Mouse (Mus musculus) stomach, embryonic 14.5 days (tissue): ENCODE measurements at regions not wholly inside any gene's neighbourhood (a gene's known extent, or its start where the extent isn't known, plus 50 kb on each side); places are given as distances from the start of the nearest gene placed in this dataset.

Source experiments
- ATAC-seq: fragments of 200-750 bp; cut with Nextera tagmentation; 2 replicates; pipeline ENCODE4 v1.8.0; 2017; ENCODE audit warnings: low read depth, moderate TSS enrichment; ENCODE audit not compliant: insufficient number of reproducible peaks, insufficient read depth, low FRiP score
- H3K27ac ChIP-seq: fragments of 300-500 bp; sonication (generic); 2 replicates; pipeline ENCODE4 v1.5.1; 2014; ENCODE audit warnings: mild to moderate bottlenecking, low read length, moderate library complexity, mixed read lengths
- H3K27me3 ChIP-seq: fragments of 300-500 bp; sonication (generic); 2 replicates; pipeline ENCODE4 v1.6.1; 2014; ENCODE audit warnings: low read length, control low read depth, mixed read lengths; ENCODE audit not compliant: control insufficient read depth, insufficient read depth
- H3K36me3 ChIP-seq: fragments of 300-500 bp; sonication (generic); 2 replicates; pipeline ENCODE4 v1.6.1; 2014; ENCODE audit warnings: mild to moderate bottlenecking, control low read depth, low read length, moderate library complexity, mixed read lengths; ENCODE audit not compliant: control insufficient read depth, insufficient read depth
- H3K4me1 ChIP-seq: fragments of 300-500 bp; sonication (generic); 2 replicates; pipeline ENCODE4 v1.6.1; 2014; ENCODE audit warnings: low read length, control low read depth, mixed read lengths; ENCODE audit not compliant: control insufficient read depth, insufficient read depth
- H3K4me2 ChIP-seq: fragments of 300-500 bp; sonication (generic); replicated peaks from 2 replicates; pipeline ENCODE4 v1.6.1; 2014; ENCODE audit warnings: low read depth, low read length, control low read depth
- H3K4me3 ChIP-seq: fragments of 300-500 bp; sonication (generic); 2 replicates; pipeline ENCODE4 v1.5.1; 2014; ENCODE audit warnings: low read depth, low read length, control low read depth
- H3K9ac ChIP-seq: fragments of 300-500 bp; sonication (generic); replicated peaks from 2 replicates; pipeline ENCODE4 v1.6.1; 2014; ENCODE audit warnings: low read depth, mild to moderate bottlenecking, control low read depth, low read length, moderate library complexity, mixed read lengths
- H3K9me3 ChIP-seq: fragments of 300-500 bp; sonication (generic); 2 replicates; pipeline ENCODE4 v1.6.1; 2016; ENCODE audit warnings: low read depth, low read length, control low read depth; ENCODE audit not compliant: control insufficient read depth
- WGBS: fragments of 180-500 bp; shearing (Covaris S2); extraction: QIAGEN DNeasy Blood & Tissue Kit; methylation state at CpG from one replicate; pipeline ENCODE4 v1.1.7; 2014; 5-methylcytosine and 5-hydroxymethylcytosine counted together

DNA sequence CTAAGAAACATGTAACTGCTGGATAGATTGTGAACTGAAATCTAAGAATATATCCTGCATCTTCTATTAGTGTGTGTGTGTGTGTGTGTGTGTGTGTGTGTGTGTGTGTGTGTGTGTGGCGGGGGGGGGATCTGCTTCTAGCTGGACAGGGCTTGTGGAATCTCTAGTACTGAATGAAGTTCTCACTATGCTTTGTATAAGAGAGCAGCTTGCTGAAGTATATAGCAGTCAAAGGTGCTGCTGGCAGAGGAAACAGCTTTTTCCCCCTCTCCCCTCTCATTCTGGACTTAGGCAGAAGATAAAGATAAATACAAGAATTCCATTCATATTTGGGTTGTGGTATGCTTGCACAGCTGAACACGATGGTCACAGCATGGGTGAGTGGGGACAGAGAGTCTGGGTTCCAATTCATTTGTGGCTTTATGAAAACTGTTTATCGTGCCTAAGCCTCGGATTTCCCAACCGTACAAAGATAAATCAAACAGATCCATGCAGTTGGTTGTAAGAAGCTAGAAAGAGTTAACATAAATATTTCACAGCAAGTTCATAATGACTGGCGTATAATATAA is 484.2 kb upstream of the Zeb2 start:
- WGBS, result 31% methylated on average over 6 of the region's 6 CpGs
- Histone ChIP-seq H3K36me3 (no peaks in the 10 kb centered on the region), H3K27me3 (no peaks in the 10 kb centered on the region), H3K4me1 (no peaks in the 10 kb centered on the region), H3K9me3 (no peaks in the 10 kb centered on the region), H3K4me3 (no peak overlapping the region), H3K4me2 (no peak overlapping the region), H3K27ac (no peak overlapping the region), H3K9ac (no peak overlapping the region)
- ATAC-seq, result no peak

DNA sequence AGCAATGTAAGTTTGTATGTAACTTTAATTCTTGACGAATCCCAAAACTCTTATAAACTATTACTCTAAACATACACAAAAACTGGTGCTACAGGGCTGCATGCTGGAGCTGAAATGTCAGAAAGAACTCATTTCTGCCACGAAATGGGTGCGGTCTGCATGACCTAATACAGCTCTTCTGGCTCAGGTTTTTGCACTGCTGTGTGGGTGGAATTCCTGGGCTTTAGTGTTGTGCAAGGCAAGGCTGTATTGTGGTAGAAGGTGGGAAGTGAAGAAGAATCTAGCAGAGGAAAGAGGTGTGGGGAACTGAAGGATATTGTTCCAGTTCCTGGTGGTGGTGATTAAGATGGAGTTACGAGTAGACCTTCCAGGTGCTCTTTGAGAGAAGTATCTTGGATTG is 476.6 kb upstream of the Zeb2 start:
- Histone ChIP-seq H3K36me3 (no peaks in the 10 kb centered on the region), H3K27me3 (no peaks in the 10 kb centered on the region), H3K9me3 (no peaks in the 10 kb centered on the region), H3K4me2 (no peak overlapping the region), H3K27ac (no peak overlapping the region), H3K9ac (no peak overlapping the region), H3K4me3 (no peak overlapping the region), H3K4me1 (no peaks in the 10 kb centered on the region)
- no peak for ATAC-seq
- WGBS, result 80% methylated on average over 4 of the region's 4 CpGs

DNA sequence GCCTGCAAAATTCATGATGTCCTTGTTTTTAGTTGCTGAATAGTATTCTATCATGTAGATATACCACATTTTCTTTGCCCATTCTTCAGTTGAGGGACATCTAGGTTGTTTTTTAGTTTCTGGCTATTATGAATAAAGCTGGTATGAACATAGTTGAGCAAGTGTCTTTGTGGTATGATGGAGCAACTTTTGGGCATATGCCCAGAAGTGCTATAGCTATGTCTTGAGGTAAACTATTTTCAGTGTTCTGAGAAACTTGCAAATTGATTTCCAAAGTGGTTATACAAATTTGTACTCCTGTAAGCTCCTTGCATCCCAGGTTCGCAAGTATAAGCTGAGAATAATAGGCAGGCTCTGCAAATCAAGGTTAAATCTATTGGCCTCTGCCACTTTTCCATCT is 473.8 kb upstream of the Zeb2 start:
- ATAC-seq, result no peak

DNA sequence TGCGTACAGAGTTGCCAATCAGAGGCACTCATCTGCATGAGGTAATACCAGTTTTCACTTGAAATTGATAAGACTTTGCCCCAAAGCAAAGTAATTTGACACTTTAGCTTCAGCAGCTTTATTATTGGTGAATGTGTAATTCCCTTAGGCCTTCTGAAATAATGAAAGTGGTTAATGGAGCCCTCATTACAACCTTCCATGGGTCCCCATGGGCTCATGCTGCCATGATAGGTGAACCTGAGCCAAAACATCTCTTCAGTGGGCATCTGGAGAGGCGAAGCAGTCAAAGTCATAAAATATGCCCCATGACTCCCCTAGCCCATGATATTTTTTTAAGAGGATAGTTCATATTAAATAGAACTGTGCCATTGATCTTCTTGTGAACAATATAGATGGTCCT is 471.1 kb upstream of the Zeb2 start:
- Histone ChIP-seq H3K4me2 (no peak overlapping the region), H3K27ac (no peak overlapping the region), H3K4me1 (no peaks in the 10 kb centered on the region), H3K9ac (no peak overlapping the region), H3K9me3 (no peaks in the 10 kb centered on the region), H3K27me3 (no peaks in the 10 kb centered on the region), H3K36me3 (no peaks in the 10 kb centered on the region), H3K4me3 (no peak overlapping the region)
- no peak for ATAC-seq
- 95% methylated on average over 2 of the region's 2 CpGs for WGBS

More for the DNA sequence above, 473.8 kb upstream of the Zeb2 start:
- H3K9me3 ChIP-seq, result no peaks in the 10 kb centered on the region
- H3K27me3 ChIP-seq, result no peaks in the 10 kb centered on the region
- H3K9ac ChIP-seq, result no peak overlapping the region
- no peak overlapping the region for H3K4me3 ChIP-seq
- H3K27ac ChIP-seq, result no peak overlapping the region
- H3K36me3 ChIP-seq, result no peaks in the 10 kb centered on the region
- no peaks in the 10 kb centered on the region for H3K4me1 ChIP-seq
- WGBS, result 93% methylated on average over 1 of the region's 1 CpGs
- no peak overlapping the region for H3K4me2 ChIP-seq

DNA sequence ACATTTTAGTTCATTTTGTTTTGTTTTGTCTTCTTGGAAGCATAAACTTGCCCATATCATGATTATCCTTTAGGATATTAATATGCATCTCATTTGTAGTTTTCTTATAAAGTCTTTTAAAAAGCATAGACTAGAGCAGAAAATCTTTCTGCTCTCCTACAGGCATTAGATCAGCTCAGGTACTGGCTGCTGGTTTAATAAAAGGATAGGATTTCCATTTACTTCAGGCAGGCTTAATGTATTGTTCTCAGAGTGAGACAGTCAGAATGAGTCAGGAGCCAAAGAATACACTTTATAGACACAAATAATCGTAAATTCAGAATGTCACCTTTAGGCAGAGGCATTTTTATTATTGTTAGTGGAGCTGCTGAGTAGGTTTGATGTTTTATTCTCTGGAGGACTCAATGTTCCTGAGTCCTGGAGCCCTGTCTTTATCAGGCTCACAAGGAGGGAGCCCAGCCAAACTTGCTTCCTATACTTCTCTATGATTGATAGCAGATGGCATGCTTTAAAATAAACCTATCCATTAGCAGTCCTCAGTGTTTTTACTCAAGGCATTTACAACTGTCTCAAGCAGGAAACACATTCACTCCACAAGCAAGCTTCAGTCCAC is 469.5 kb upstream of the Zeb2 start:
- no peaks in the 10 kb centered on the region for H3K27me3 ChIP-seq
- WGBS, result 31% methylated on average over 1 of the region's 1 CpGs
- no peak overlapping the region for H3K27ac ChIP-seq

DNA sequence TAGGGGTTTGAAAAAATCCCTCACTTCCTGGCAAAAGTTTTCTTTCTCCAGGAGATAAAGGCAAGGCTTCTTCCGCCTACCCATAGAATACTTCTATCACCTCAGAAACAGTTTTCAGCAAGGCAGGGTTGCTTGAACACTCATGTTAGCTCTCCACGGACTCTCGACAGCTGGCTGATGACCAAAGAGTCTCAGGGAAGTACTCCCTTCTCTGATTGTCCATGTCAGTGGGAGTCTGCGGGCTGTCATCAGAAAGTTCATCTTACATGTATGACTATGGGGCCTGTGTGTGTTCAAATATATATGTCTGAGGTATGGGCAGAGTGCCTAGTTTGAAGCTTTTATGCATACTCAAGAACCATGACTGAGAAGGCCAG is 464.3 kb upstream of the Zeb2 start:
- no peak overlapping the region for H3K27ac ChIP-seq
- H3K4me2 ChIP-seq, result no peak overlapping the region
- no peak for ATAC-seq

More for the DNA sequence above, 469.5 kb upstream of the Zeb2 start:
- Histone ChIP-seq H3K9me3 (no peaks in the 10 kb centered on the region), H3K4me1 (no peaks in the 10 kb centered on the region), H3K9ac (no peak overlapping the region), H3K4me2 (no peak overlapping the region), H3K4me3 (no peak overlapping the region), H3K36me3 (no peaks in the 10 kb centered on the region)
- ATAC-seq, result no peak

DNA sequence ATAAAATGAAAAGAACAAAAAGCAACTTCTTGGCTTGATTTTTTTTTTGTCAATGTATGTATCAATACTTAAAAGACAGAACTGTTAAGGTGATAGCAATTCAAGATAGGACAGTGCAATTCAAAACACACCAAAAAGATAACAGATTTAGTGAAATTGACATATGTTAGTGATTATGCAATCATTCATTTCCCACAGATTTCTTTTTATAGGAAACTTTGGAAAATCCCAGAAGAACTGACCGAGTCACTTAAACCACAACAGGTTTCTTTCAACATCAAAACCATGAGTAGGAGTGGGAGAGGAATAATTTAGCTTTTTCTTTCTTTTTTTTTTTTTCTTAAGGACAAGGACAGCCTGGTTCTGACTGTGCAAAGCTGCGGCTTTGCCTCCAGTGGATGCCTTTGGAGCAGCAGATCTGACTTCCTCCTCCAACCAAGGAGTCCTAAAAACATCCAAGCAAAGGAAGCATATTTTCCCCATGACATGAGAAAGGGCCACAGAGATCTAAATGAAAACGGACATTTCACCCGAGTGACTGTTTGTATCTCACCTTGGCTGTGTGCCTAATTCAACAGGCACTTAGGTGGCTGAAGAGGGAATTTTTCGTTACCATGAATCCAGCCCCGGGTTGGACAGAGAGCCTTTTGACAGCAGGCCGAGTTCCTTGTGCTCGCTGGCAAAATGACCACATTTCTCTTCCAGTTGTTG is 463.8 kb upstream of the Zeb2 start:
- no peaks in the 10 kb centered on the region for H3K4me1 ChIP-seq
- H3K27me3 ChIP-seq, result no peaks in the 10 kb centered on the region
- WGBS, result 50% methylated on average over 8 of the region's 8 CpGs
- H3K9me3 ChIP-seq, result no peaks in the 10 kb centered on the region
- no peaks in the 10 kb centered on the region for H3K36me3 ChIP-seq
- H3K4me2 ChIP-seq, result no peak overlapping the region
- H3K27ac ChIP-seq, result no peak overlapping the region
- no peak for ATAC-seq
- no peak overlapping the region for H3K4me3 ChIP-seq
- H3K9ac ChIP-seq, result no peak overlapping the region

More for the DNA sequence above, 464.3 kb upstream of the Zeb2 start:
- H3K9ac ChIP-seq, result no peak overlapping the region
- 75% methylated on average over 4 of the region's 4 CpGs for WGBS
- no peaks in the 10 kb centered on the region for H3K36me3 ChIP-seq
- H3K27me3 ChIP-seq, result no peaks in the 10 kb centered on the region
- no peaks in the 10 kb centered on the region for H3K4me1 ChIP-seq
- no peak overlapping the region for H3K4me3 ChIP-seq
- H3K9me3 ChIP-seq, result no peaks in the 10 kb centered on the region

DNA sequence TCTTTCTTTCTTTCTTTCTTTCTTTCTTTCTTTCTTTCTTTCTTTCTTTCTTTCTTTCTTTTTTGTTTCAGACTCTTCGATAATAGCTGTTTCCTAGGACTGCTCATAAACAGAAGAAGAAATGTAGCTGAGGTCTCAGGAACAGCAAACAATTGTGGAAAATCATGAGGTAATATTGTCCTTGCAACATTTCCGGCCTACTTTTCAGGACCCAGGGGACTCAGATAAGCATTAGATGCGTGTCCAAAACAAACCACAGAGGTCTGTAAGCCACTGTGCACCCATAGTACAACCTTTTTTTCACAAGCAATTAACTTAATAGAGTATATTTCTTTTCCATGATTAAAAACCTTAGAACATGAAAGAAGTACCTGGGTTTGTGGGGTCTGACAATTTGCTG is 455.7 kb upstream of the Zeb2 start:
- Histone ChIP-seq H3K4me3 (no peak overlapping the region), H3K4me1 (no peaks in the 10 kb centered on the region), H3K27me3 (no peaks in the 10 kb centered on the region), H3K36me3 (no peaks in the 10 kb centered on the region), H3K9me3 (no peaks in the 10 kb centered on the region), H3K4me2 (no peak overlapping the region), H3K27ac (no peak overlapping the region), H3K9ac (no peak overlapping the region)
- no peak for ATAC-seq
- WGBS, result 92% methylated on average over 3 of the region's 3 CpGs
